Mouse (Mus musculus) heart, adult 18-20 months (tissue): Measurements from ENCODE around the gene Hs3st1. TPM values are rescaled to one million over a fixed set of nuclear protein-coding genes. Genes with fewer than 3 reads are reported as not detected.

ENCODE experiments used
- DNase-seq, 2 experiments: peaks; one replicate each; pipeline ENCODE4 v3.0.0; 2021 to 2022; ENCODE audit warnings: mixed read lengths in 1 of 2
- total RNA-seq, 2 experiments: library from RNA; stranded (reverse); gene quantifications; 2 replicates each; pipeline ENCODE4 v1.2.3; 2021

Gene Hs3st1
- total RNA-seq, 2 experiments from 2014 or later: 4.4 to 5.0 TPM

DNA sequence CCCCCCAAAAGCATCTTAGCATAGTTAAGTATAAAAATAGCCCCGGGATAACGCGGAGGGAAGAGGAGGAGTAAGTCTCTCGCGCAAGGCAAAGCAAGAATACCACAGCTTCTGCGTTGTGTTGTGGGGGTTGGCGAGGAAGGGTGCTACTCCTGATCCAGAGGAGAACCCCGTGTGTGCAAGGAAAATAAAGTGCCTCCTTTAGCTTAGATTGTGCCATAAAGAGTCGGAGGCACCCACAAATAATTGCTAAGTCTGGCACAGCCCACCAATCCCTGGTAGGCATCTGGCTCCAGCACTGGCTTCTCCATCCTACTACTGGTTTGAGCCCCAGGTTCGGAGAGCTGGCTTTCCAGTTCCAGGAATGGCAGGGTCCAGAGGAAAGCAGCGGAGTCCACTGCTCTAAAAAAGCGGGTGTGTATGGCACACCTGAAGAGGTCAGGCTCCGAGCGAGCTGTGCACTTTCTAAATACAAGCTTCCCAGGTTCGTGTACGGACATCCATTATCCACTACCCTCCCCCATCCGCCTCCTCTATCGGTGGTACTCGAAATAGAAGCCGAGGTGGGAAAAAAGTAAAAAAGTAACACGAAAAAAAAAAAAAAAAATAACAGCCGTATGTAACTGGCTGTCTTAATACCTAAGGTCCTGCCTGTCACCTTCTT lies 111.9 kb downstream of the Hs3st1 start:
- peak in 1 of 2 experiments; percentile 45 for DNase-seq

DNA sequence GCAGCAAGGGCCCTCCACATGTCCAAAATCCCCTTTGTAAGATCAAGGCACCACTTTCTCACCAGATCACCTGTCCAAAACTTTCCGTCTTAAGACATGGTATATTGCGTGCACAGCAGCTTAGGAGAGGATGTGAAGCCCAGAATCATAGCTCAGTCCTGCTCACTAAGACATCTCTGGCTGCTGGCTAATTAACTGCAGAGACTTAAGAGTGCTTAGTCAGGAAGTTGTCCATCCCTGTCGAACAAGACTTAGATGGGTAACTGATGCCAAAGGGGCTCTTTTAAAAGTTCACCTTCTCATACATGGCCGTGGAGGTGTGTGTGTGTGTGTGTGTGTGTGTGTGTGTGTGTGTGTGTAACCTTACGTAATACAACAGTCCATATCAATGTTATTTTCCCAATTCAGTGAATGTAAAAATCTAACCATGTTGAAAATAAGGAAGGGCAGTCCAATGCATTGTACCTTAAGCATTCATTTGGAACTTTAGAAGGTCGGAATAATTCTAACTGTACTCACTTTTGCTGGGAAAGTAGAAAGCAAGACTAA lies 113.0 kb downstream of the Hs3st1 start:
- no peak for DNase-seq

GRCm38 (mm10) chr5:39639438-39640177 lies 115.7 kb downstream of the Hs3st1 start:
- DNase-seq: peak; percentile 70 to 86

DNA sequence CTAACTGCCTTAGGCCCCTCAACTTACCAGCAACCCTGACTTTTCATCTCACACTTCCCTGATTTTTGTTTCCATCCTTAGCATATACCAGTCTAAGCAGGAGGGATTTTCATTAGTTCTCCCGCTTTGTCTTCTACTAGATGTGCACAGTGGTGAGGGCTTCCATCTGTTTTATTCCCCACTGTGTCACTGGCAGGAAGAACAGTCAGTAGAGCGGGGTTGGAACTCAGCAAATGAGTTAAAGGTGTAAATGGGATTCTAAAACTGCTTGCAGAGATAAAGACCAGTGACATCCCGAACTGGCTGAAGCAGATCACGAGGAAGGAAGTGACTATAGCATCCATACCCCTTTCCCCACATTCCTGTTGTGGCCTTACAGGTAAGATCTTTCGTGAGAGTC lies 116.3 kb downstream of the Hs3st1 start:
- no peak for DNase-seq

DNA sequence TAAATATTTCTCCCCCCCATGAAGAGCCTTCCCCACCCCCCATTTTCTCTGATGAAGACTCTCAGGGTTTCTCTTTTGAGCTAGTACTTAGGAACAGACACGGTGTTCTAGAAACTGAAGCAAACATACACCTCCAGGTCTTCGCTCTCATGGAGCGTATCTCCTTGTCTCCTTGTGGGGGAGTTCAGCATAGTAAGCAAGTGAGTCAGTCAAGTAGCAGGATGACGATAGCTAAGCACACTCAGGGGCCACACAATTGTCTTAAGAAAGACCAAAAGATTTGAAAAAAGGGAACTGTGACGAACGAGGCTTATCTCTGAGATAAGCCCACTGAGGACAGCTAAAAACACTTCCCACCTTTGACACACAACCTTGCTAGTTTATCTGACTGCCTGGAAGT lies 117.4 kb downstream of the Hs3st1 start:
- no peak for DNase-seq

DNA sequence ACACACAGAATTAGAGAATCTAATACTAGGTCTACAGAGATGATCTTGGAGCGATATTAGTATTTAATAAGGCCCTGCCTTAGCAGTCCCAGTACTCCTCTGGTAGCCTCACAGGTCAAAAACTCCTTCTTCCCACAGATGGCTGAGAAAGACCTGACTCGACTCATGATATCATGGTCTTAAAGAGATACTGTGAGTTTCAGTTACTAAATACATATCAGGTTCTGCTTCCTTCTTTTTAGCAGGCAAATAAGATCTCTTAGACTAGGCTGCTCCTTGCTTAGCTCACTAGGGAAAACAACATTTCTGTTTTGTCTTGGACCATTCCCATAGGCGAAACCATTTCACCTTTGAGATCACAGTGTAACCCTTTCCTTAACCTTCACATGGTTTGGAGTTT lies 119.2 kb downstream of the Hs3st1 start:
- no peak for DNase-seq

DNA sequence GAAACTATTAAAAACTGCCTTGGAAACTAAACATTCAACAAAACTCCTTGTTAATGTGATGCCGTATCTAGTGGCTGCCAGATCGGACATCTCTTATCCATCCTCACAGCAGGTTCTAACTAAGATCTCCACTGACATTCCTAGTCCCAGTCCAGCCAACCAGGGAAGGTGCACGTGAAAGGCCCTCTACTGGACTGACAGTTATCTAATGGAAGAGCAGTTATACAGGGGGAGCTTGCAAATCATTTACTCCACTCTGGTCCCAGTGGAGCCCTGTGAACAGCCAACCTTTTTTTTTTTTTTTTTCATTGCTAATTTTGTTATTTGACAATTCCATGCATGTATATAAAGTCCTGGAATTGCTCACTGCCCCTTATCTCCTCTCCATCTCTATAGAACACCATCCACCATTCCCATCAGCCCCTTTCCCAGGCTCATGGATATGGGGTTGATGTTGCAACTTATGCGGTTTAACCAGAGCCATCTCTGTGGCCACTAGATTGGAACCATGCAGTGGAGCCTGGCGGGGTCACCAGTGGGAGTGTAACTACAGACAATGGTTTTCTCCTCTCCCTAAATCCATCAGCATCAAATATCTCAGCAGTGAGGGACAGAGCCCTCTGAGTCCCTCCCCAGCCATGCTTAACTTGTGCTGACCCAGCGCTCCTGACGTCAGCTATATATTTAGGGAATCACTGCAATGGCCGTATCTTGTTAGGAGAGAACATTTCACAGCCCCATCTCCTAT lies 120.8 kb downstream of the Hs3st1 start:
- no peak for DNase-seq

GRCm38 (mm10) chr5:39633206-39633605 lies 122.1 kb downstream of the Hs3st1 start:
- DNase-seq: no peak

GRCm38 (mm10) chr5:39630841-39631240 lies 124.4 kb downstream of the Hs3st1 start:
- peak in 1 of 2 experiments; percentile 44 for DNase-seq

DNA sequence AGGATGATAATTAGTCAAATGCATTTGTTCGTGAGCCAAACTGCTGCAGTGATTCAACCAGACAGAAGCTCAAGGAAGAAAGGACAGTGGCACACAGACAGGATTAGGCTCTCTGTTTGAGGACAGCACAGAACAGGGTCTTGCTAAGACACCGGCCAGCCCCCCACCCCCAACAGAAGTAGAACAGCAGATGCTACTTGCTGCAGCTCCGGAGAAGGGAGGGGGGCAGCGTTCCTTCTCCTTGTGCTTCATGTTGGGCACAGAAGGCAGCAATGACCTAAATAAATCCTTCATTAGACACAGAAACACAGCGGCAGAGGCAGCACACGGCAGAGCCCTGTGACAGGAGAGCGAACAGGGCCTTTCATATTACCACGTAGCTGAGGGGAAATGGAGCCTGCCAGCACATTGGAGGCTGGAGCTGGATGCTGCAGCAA lies 130.2 kb downstream of the Hs3st1 start:
- no peak for DNase-seq

- DNase-seq: peak; percentile 29 to 49
Measured at GRCm38 (mm10) chr5:39624218-39624590, 131.1 kb downstream of the Hs3st1 start.

- DNase-seq: peak; percentile 47 to 61
Measured at GRCm38 (mm10) chr5:39623304-39624217, 131.7 kb downstream of the Hs3st1 start.

DNA sequence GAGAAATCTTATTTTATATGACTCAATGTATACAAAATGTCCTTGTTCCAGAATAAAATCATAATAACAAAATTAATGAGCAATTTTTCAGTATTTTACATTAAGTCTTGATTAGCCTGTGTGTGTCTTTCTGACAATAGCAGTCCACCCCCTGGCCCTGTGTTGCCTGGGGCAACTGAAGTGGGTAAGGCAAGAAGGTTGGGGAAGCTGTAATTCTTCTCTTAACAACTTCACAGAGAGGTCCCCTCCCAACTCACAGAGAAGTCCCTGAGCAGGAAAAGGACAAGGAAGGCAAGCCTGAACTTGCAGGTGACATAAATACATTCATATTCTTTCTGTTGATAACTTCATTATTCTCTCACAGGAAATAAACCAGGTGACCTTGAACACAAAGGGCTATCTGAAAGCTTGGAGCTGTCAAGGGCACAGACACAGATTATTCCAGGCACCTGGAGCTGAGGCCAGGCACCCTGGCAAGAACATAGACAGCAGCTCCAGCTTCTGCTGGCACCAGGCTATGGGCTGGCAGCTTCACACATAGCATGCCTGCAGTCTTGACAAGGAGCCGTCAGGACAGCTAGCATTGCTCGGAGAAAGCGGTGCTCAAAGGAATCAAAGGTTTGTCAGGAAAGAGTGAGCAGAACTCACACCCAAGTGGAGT lies 134.9 kb downstream of the Hs3st1 start:
- DNase-seq: peak; percentile 53 to 79

DNA sequence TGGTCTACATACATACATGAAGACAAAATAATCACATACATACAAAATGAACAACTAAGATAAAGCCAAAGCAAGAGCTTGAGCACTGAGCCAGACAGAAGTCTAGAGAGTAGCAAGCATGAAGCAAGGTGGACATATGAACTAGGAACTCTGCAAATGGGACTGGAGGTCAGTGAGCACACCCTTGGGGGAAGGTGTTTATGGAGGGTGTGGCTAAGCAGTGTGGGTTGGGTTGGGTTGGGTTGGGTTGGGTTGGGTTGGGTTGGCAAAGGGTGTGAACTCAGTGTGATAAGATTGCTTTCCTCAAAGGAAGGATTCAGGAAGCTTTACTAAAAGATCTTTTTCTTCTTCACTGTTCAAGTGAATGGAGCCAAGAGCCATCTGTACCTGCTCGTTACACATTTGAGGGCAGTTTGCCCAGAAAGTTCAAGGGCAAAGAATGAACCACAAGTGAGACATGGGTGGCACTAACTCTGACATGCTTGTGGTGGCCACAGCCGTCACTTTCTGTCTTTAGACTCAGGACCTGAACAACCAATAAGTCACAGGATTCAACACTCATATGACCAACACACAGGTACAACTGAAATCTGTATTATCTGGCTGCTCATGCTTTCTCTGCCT lies 137.8 kb downstream of the Hs3st1 start:
- no peak for DNase-seq

- no peak for DNase-seq
Measured at GRCm38 (mm10) chr5:39615202-39615601, 140.1 kb downstream of the Hs3st1 start.

DNA sequence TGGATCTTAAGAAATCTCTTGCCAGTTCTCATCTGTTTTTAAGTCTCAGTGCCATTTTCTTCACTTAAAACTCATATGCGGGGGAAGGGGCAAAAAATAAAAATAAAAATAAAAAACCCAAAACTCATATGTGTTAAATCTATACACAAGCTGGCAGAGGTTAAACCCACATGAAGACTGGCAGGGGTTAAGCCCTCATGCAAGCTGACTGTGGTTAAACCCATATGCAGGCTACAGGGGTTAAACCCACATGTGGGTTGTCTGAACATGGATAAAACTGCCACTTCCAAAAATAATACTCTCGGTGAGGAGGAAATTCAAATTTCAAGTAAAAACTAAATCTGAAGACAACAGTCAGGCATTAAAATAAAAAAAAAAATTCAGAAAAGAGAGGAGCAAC lies 141.7 kb downstream of the Hs3st1 start:
- no peak for DNase-seq

- DNase-seq: peak in 1 of 2 experiments; percentile 50
Measured at GRCm38 (mm10) chr5:39612240-39612639, 143.0 kb downstream of the Hs3st1 start.

- no peak for DNase-seq
Measured at GRCm38 (mm10) chr5:39608260-39608659, 147.0 kb downstream of the Hs3st1 start.

DNA sequence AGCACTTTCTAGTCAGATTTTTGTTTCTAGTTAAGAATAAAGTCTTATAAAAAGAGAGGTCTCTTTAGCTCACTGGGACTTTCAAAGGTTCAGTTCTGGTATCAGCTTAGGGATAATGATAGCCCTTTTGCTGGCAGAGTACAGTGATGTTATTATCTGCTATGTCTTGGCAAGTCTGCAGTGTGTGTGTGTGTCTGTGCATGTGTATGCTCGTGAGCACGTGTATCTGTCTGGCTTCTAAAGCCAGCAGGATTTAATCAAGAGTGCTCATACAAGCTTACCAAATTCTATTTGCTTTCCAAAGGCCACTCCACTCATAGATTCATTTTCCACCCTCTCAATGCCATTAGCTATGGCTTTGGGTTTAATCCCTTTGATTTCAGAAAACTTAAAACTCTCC lies 160.5 kb downstream of the Hs3st1 start:
- DNase-seq: no peak
